Comparison of ENCODE assay signal across 11 mouse cellular contexts in genomic region chr5:90689426-90690128, GRCm38 (mm10). TPM values are rescaled to one million over a fixed set of nuclear protein-coding genes. Genes with fewer than 3 reads are reported as not detected.
A peak's percentile ranks its signal among the peaks of the same experiment; 100 is the strongest.
DNase-seq lines count a peak whose midpoint lies in the region; ATAC-seq and TF ChIP-seq lines count a peak whose summit lies in the region.
"Had no signal": no experiment of that assay in that cellular context is flagged by ENCODE, and none has a peak within 500 bp of the region (broad histone marks: within the 10 kb centered on the region; RNA-seq: fewer than 3 reads in every experiment).

No protein-coding gene starts in this region.

- no peak overlapping the region for H3K4me2 ChIP-seq in heart, embryonic 12.5 days
- H3K4me2 ChIP-seq: neural tube, embryonic 13.5 days had no signal

- TF ChIP-seq CTCF in lung, adult 2 months (IDR thresholded peaks at IDR 0.05; ENCODE audit: insufficient read depth, low read length): no peak

- H3K4me3 ChIP-seq in heart, embryonic 12.5 days: no peak overlapping the region
- no peak overlapping the region for H3K4me3 ChIP-seq in lung, adult 2 months (replicated peaks; ENCODE audit: extremely low read depth, low read depth, low read length)
- H3K4me3 ChIP-seq: neural tube, embryonic 13.5 days had no signal

- H3K36me3 ChIP-seq in heart, embryonic 12.5 days: no peaks in the 10 kb centered on the region
- H3K36me3 ChIP-seq: neural tube, embryonic 13.5 days had no signal

- no peaks in the 10 kb centered on the region for H3K27me3 ChIP-seq in heart, embryonic 12.5 days (replicated peaks)
- H3K27me3 ChIP-seq: CH12.LX; neural tube, embryonic 13.5 days had no signal

- H3K4me1 ChIP-seq in heart, embryonic 12.5 days (replicated peaks): no peaks in the 10 kb centered on the region
- 0 out of 2 replicates have a peak, but pooled peaks cover 2% of the 10 kb centered on the region for H3K4me1 ChIP-seq in lung, adult 2 months (ENCODE audit: control insufficient read depth, insufficient read depth, low read length)
- H3K4me1 ChIP-seq: neural tube, embryonic 13.5 days had no signal

- H3K9ac ChIP-seq in heart, embryonic 12.5 days: no peak overlapping the region
- H3K9ac ChIP-seq: neural tube, embryonic 13.5 days had no signal

- no peaks in the 10 kb centered on the region for H3K9me3 ChIP-seq in heart, embryonic 12.5 days (replicated peaks)
- H3K9me3 ChIP-seq: neural tube, embryonic 13.5 days had no signal

- no peak overlapping the region for H3K27ac ChIP-seq in heart, embryonic 12.5 days (ENCODE audit: poor library complexity, severe bottlenecking)
- H3K27ac ChIP-seq: neural tube, embryonic 13.5 days had no signal

- ATAC-seq in heart, embryonic 12.5 days (ENCODE audit: insufficient number of reproducible peaks, low FRiP score): no peak
- peak; percentile 96 for ATAC-seq in neutrophil, adult 5-6 weeks (ENCODE audit: extremely low read depth, insufficient number of reproducible peaks, low FRiP score, poor library complexity, severe bottlenecking)
- ATAC-seq: intestine, embryonic 16.5 days had no signal

- peak; percentile 27 to 35 for DNase-seq in heart, adult 18-20 months
- DNase-seq in fibroblast of lung, adult 2 months (ENCODE audit: low read depth): peak; percentile 89
- DNase-seq in lung, adult 2 months: peak; percentile 39
- DNase-seq in right cerebral cortex, postnatal 36 days (ENCODE audit: low spot score in 2 of 2): no peak
- DNase-seq in neural tube, embryonic 10.5 days (ENCODE audit: extremely low spot score, low spot score): no peak
- DNase-seq in natural killer cell, adult 2 months (ENCODE audit: low spot score in 2 of 2): no peak

- TF ChIP-seq POLR2A in lung, adult 2 months (IDR thresholded peaks at IDR 0.05; ENCODE audit: borderline replicate concordance, extremely low read depth, low read depth, low read length): no peak

- WGBS in heart, embryonic 12.5 days: 84% methylated on average over 8 of the region's 8 CpGs
- 42% methylated on average over 8 of the region's 8 CpGs for WGBS in lung, adult 2 months

RNA-seq across cellular contexts. Expression of gene Rassf6, which starts 49.1 kb away (rescaled TPM):
- total RNA-seq in heart, adult 18-20 months (2021): under 1 TPM in 1 of 2 experiments, not detected in 1; 0.87 TPM
- polyA plus RNA-seq in heart, embryonic 12.5 days (2016; fragmentation: Nextera tagmentation; extraction: Ambion mirVana): 0.35 and 0.52 TPM in 2 replicates
- polyA plus RNA-seq in lung, adult 2 months (2012; rRNA removed): 1.3 and 1.8 TPM in 2 replicates
- 4.8 and 5.5 TPM in 2 replicates for total RNA-seq in neutrophil, adult 5-6 weeks (2017)

Comparison
In these comparisons a context has a peak if more than half of its experiments do, and no peak if none do; other contexts are left out.
1. DNase-seq: peak in heart, adult 18-20 months (2 of 2), fibroblast of lung, adult 2 months (single experiment) and lung, adult 2 months (single experiment); none in right cerebral cortex, postnatal 36 days (0 of 2), neural tube, embryonic 10.5 days (single experiment) and natural killer cell, adult 2 months (0 of 2).